Mouse (Mus musculus) erythroblast, embryonic 14.5 days (primary cell): ENCODE measurements around the gene Urb1.

ENCODE experiments used
- GATA1 ChIP-seq: IDR thresholded peaks from 2 replicates; pipeline ENCODE4 v1.6.1; 2012; ENCODE audit warnings: low read length, inconsistent platforms, mixed read lengths
- TAL1 ChIP-seq: IDR thresholded peaks from 3 replicates; pipeline ENCODE4 v1.6.1; 2012; ENCODE audit warnings: low read length, inconsistent platforms, mixed read lengths

DNA sequence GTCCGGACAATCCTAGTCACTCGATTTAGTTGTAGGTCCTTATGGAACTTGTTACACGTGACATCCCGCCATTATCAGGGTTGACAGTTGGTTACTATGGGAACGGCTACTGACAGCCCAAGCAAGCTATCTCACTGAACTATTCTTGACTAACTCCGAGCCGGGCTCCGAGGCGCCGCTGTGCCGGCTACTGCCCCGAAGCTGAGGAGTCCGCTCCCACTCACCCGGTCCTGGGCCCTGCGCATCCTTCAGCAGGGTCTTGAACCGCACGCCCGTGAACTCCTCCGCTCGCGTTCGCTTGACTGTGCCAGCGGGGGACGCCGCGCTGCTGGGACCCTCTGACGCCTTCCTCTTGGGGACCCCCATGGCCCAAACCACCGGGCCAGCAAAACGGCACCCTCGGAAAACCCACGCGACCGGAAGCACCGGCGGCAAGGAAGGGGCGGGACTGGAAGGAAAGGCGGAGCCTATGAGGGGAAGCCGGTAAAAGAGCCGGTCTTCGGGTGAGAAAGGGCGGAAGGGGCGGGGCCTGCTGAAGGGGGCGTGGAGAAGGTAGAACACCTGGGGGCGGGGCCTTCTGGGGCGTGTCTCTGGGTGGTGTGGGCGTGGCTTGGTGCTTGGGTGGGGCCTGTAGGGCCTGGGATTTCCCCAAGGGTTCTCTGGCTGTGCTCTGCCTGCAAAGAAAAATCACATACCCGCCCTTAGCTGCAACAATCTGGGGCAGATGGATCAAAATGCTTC lies at the start of gene Urb1:
- TF ChIP-seq TAL1 (no peak), GATA1 (no peak; the same call in 1 of the 2 replicates)
